Comparison of ENCODE assay signal across 11 mouse cellular contexts in genomic region chr19:10191326-10191725, GRCm38 (mm10). TPM values are rescaled to one million over a fixed set of nuclear protein-coding genes. Genes with fewer than 3 reads are reported as not detected.
DNase-seq lines count a peak whose midpoint lies in the region; ATAC-seq and TF ChIP-seq lines count a peak whose summit lies in the region.
"Had no signal": no experiment of that assay in that cellular context is flagged by ENCODE, and none has a peak within 500 bp of the region (broad histone marks: within the 10 kb centered on the region; RNA-seq: fewer than 3 reads in every experiment).

No protein-coding gene starts in this region.

- H3K9ac ChIP-seq in heart, embryonic 12.5 days: no peak overlapping the region
- H3K9ac ChIP-seq in liver, adult 2 months (ENCODE audit: low read depth, low read length): no peak overlapping the region
- no peak overlapping the region for H3K9ac ChIP-seq in stomach, embryonic 16.5 days (ENCODE audit: low read length)
- H3K9ac ChIP-seq in intestine, postnatal 0 days (ENCODE audit: low read depth, low read length): no peak overlapping the region
- H3K9ac ChIP-seq: heart, embryonic 13.5 days; intestine, embryonic 15.5 days had no signal

- peaks cover 98% of the 10 kb centered on the region for H3K36me3 ChIP-seq in heart, embryonic 12.5 days
- H3K36me3 ChIP-seq in liver, adult 2 months (ENCODE audit: control insufficient read depth, insufficient read depth, low read length): peaks cover 57% of the 10 kb centered on the region
- peaks cover 26% of the 10 kb centered on the region for H3K36me3 ChIP-seq in stomach, embryonic 16.5 days (ENCODE audit: control insufficient read depth, insufficient read depth, low read length)
- H3K36me3 ChIP-seq in intestine, postnatal 0 days (ENCODE audit: control insufficient read depth, insufficient read depth): peaks cover 65% of the 10 kb centered on the region

- WGBS in heart, embryonic 12.5 days: 51% methylated on average over 7 of the region's 7 CpGs
- 62% methylated on average over 7 of the region's 7 CpGs for WGBS in liver, adult 2 months
- 59% methylated on average over 7 of the region's 7 CpGs for WGBS in stomach, embryonic 16.5 days
- WGBS in intestine, postnatal 0 days: 60% methylated on average over 7 of the region's 7 CpGs

- no peak overlapping the region for H3K27ac ChIP-seq in heart, embryonic 12.5 days (ENCODE audit: poor library complexity, severe bottlenecking)
- no peak overlapping the region for H3K27ac ChIP-seq in liver, adult 2 months (replicated peaks; ENCODE audit: insufficient read depth, low read depth, low read length)
- H3K27ac ChIP-seq in stomach, embryonic 16.5 days (ENCODE audit: low read length): no peak overlapping the region
- no peak overlapping the region for H3K27ac ChIP-seq in intestine, postnatal 0 days (ENCODE audit: low read depth, low read length)
- H3K27ac ChIP-seq: forebrain, embryonic 10.5 days; heart, embryonic 13.5 days; intestine, embryonic 15.5 days had no signal

- H3K27me3 ChIP-seq in heart, embryonic 12.5 days (replicated peaks): no peaks in the 10 kb centered on the region
- H3K27me3 ChIP-seq in liver, adult 2 months (ENCODE audit: control insufficient read depth, insufficient read depth, low read length): no peaks in the 10 kb centered on the region
- no peaks in the 10 kb centered on the region for H3K27me3 ChIP-seq in stomach, embryonic 16.5 days (ENCODE audit: control insufficient read depth, insufficient read depth, low read length)
- H3K27me3 ChIP-seq in intestine, postnatal 0 days (replicated peaks; ENCODE audit: control insufficient read depth, insufficient read depth, low read length): no peaks in the 10 kb centered on the region
- H3K27me3 ChIP-seq: heart, embryonic 13.5 days; intestine, embryonic 15.5 days had no signal

- no peaks in the 10 kb centered on the region; the same call in 1 of the 2 replicates for H3K79me2 ChIP-seq in liver, adult 2 months (ENCODE audit: control insufficient read depth, insufficient read depth, low read length)

- no peak for ATAC-seq in heart, embryonic 12.5 days (ENCODE audit: insufficient number of reproducible peaks, low FRiP score)
- peak; percentile 34; the same call in 1 of the 2 replicates for ATAC-seq in stomach, embryonic 16.5 days (ENCODE audit: insufficient read depth, low FRiP score)
- ATAC-seq in intestine, postnatal 0 days: no peak

- H3K4me3 ChIP-seq in heart, embryonic 12.5 days: no peak overlapping the region
- H3K4me3 ChIP-seq in liver, adult 2 months (ENCODE audit: insufficient read depth, low read depth, low read length): no peak overlapping the region
- H3K4me3 ChIP-seq in stomach, embryonic 16.5 days (replicated peaks; ENCODE audit: low read length): no peak overlapping the region
- no peak overlapping the region for H3K4me3 ChIP-seq in intestine, postnatal 0 days (ENCODE audit: low read depth, low read length)
- H3K4me3 ChIP-seq: forebrain, embryonic 10.5 days; heart, embryonic 13.5 days; intestine, embryonic 15.5 days had no signal

- DNase-seq in heart, adult 11 months: peak; percentile 97
- peak; percentile 47 for DNase-seq in right cerebral cortex, postnatal 4 days
- no peak for DNase-seq in right cerebral cortex, adult 2 months (ENCODE audit: low spot score in 2 of 2)
- DNase-seq in liver, adult 2 months (ENCODE audit: extremely low read depth, low read depth, low spot score): peak; percentile 42
- DNase-seq in frontal cortex, adult 2 months (ENCODE audit: extremely low spot score in 1 of 2, low spot score in 1 of 2): no peak

- H3K4me2 ChIP-seq in heart, embryonic 12.5 days: no peak overlapping the region
- H3K4me2 ChIP-seq in stomach, embryonic 16.5 days (ENCODE audit: low read depth, low read length): no peak overlapping the region
- no peak overlapping the region for H3K4me2 ChIP-seq in intestine, postnatal 0 days (replicated peaks; ENCODE audit: low read depth)
- H3K4me2 ChIP-seq: heart, embryonic 13.5 days; intestine, embryonic 15.5 days had no signal

- no peak for TF ChIP-seq POLR2A in liver, adult 2 months (IDR thresholded peaks at IDR 0.05; ENCODE audit: extremely low read depth, insufficient read depth, low read length)

- no peaks in the 10 kb centered on the region for H3K9me3 ChIP-seq in heart, embryonic 12.5 days (replicated peaks)
- no peaks in the 10 kb centered on the region for H3K9me3 ChIP-seq in stomach, embryonic 16.5 days (replicated peaks; ENCODE audit: control insufficient read depth, low read length)
- no peaks in the 10 kb centered on the region for H3K9me3 ChIP-seq in intestine, postnatal 0 days (ENCODE audit: control insufficient read depth)
- H3K9me3 ChIP-seq: forebrain, embryonic 10.5 days; heart, embryonic 13.5 days; intestine, embryonic 15.5 days had no signal

- no peak for TF ChIP-seq CTCF in liver, adult 2 months (IDR thresholded peaks at IDR 0.05; ENCODE audit: low read depth, low read length)
- TF ChIP-seq CTCF in intestine, postnatal 0 days (IDR thresholded peaks at IDR 0.05; ENCODE audit: low read depth): no peak

- 0 out of 2 replicates have a peak, but pooled peaks cover 6% of the 10 kb centered on the region for H3K4me1 ChIP-seq in heart, embryonic 12.5 days (replicated peaks)
- peaks cover 21% of the 10 kb centered on the region for H3K4me1 ChIP-seq in liver, adult 2 months (ENCODE audit: control insufficient read depth, insufficient read depth, low read length)
- no peaks in the 10 kb centered on the region for H3K4me1 ChIP-seq in stomach, embryonic 16.5 days (ENCODE audit: control insufficient read depth, insufficient read depth, low read length)
- no peaks in the 10 kb centered on the region for H3K4me1 ChIP-seq in intestine, postnatal 0 days (replicated peaks; ENCODE audit: control insufficient read depth, insufficient read depth, low read length)

RNA-seq across cellular contexts. Expression of gene Fads1, which starts 8.6 kb away (rescaled TPM):
- polyA plus RNA-seq in heart, embryonic 12.5 days (2016; fragmentation: Nextera tagmentation; extraction: Ambion mirVana): 72.1 and 75.0 TPM in 2 replicates
- total RNA-seq in liver, adult 2 months (2014; rRNA removed): 238 and 300 TPM in 2 replicates
- 297 and 352 TPM in 2 replicates for polyA plus RNA-seq in liver, adult 2 months (2012; rRNA removed)
- polyA plus RNA-seq in stomach, embryonic 16.5 days (2015; fragmentation: Nextera tagmentation; extraction: Ambion mirVana): 107 and 117 TPM in 2 replicates
- polyA plus RNA-seq in intestine, postnatal 0 days (2015; fragmentation: Nextera tagmentation; extraction: Ambion mirVana): 26.9 and 29.8 TPM in 2 replicates
- polyA plus RNA-seq in frontal cortex, adult 2 months (2012; rRNA removed): 200 and 219 TPM in 2 replicates

RNA-seq across cellular contexts. Expression of gene Tmem258, which starts 12.5 kb away (rescaled TPM):
- 389 TPM in 2 replicates for polyA plus RNA-seq in heart, embryonic 12.5 days (2016; fragmentation: Nextera tagmentation; extraction: Ambion mirVana)
- total RNA-seq in liver, adult 2 months (2014; rRNA removed): 41.1 and 63.0 TPM in 2 replicates
- 80.0 and 133 TPM in 2 replicates for polyA plus RNA-seq in liver, adult 2 months (2012; rRNA removed)
- 400 and 452 TPM in 2 replicates for polyA plus RNA-seq in stomach, embryonic 16.5 days (2015; fragmentation: Nextera tagmentation; extraction: Ambion mirVana)
- polyA plus RNA-seq in intestine, postnatal 0 days (2015; fragmentation: Nextera tagmentation; extraction: Ambion mirVana): 339 and 369 TPM in 2 replicates
- 53.8 and 63.9 TPM in 2 replicates for polyA plus RNA-seq in frontal cortex, adult 2 months (2012; rRNA removed)

RNA-seq across cellular contexts. Expression of gene Fen1, which starts 12.6 kb away (rescaled TPM):
- 59.2 and 59.3 TPM in 2 replicates for polyA plus RNA-seq in heart, embryonic 12.5 days (2016; fragmentation: Nextera tagmentation; extraction: Ambion mirVana)
- 3.0 and 4.6 TPM in 2 replicates for total RNA-seq in liver, adult 2 months (2014; rRNA removed)
- 2.3 and 2.5 TPM in 2 replicates for polyA plus RNA-seq in liver, adult 2 months (2012; rRNA removed)
- polyA plus RNA-seq in stomach, embryonic 16.5 days (2015; fragmentation: Nextera tagmentation; extraction: Ambion mirVana): 72.3 and 83.6 TPM in 2 replicates
- polyA plus RNA-seq in intestine, postnatal 0 days (2015; fragmentation: Nextera tagmentation; extraction: Ambion mirVana): 30.4 and 33.0 TPM in 2 replicates
- polyA plus RNA-seq in frontal cortex, adult 2 months (2012; rRNA removed): 11.2 and 13.9 TPM in 2 replicates

RNA-seq across cellular contexts. Expression of gene Myrf, which starts 49.2 kb away (rescaled TPM):
- 16.2 and 16.5 TPM in 2 replicates for polyA plus RNA-seq in heart, embryonic 12.5 days (2016; fragmentation: Nextera tagmentation; extraction: Ambion mirVana)
- 3.0 and 5.3 TPM in 2 replicates for total RNA-seq in liver, adult 2 months (2014; rRNA removed)
- polyA plus RNA-seq in liver, adult 2 months (2012; rRNA removed): 23.4 and 31.4 TPM in 2 replicates
- polyA plus RNA-seq in stomach, embryonic 16.5 days (2015; fragmentation: Nextera tagmentation; extraction: Ambion mirVana): 16.6 and 17.6 TPM in 2 replicates
- polyA plus RNA-seq in intestine, postnatal 0 days (2015; fragmentation: Nextera tagmentation; extraction: Ambion mirVana): 4.1 and 4.5 TPM in 2 replicates
- 13.4 and 14.4 TPM in 2 replicates for polyA plus RNA-seq in frontal cortex, adult 2 months (2012; rRNA removed)

Comparison
In these comparisons a context has a peak if more than half of its experiments do, and no peak if none do; other contexts are left out.
1. DNase-seq: peak in heart, adult 11 months (single experiment), right cerebral cortex, postnatal 4 days (single experiment) and liver, adult 2 months (single experiment); none in right cerebral cortex, adult 2 months (0 of 2) and frontal cortex, adult 2 months (0 of 2).